In genomic region chr2:178587134-178587636, GRCm38 (mm10) we compare ENCODE assay signal across 25 mouse cellular contexts.
DNase-seq lines count a peak whose midpoint lies in the region; ATAC-seq lines count a peak whose summit lies in the region.
"Had no signal": no experiment of that assay in that cellular context is flagged by ENCODE, and none has a peak within 500 bp of the region (broad histone marks: within the 10 kb centered on the region; RNA-seq: fewer than 3 reads in every experiment).

No protein-coding gene starts in this region.

- peak overlapping the region; percentile 58; the same call in 1 of the 2 replicates for H3K27ac ChIP-seq in forebrain, embryonic 10.5 days
- no peak overlapping the region for H3K27ac ChIP-seq in forebrain, embryonic 15.5 days (replicated peaks)
- H3K27ac ChIP-seq in midbrain, embryonic 13.5 days, result no peak overlapping the region
- no peak overlapping the region for H3K27ac ChIP-seq in midbrain, embryonic 16.5 days (ENCODE audit: low read length)
- no peak overlapping the region for H3K27ac ChIP-seq in forebrain, embryonic 16.5 days (ENCODE audit: low read length)
- H3K27ac ChIP-seq: embryonic facial prominence, embryonic 12.5 days; embryonic facial prominence, embryonic 15.5 days; gastrocnemius, adult 2 months; hindbrain, embryonic 10.5 days; hindbrain, embryonic 13.5 days; intestine, embryonic 15.5 days had no signal

- WGBS in forebrain, embryonic 10.5 days, result 59% methylated on average over 7 of the region's 7 CpGs
- 16% methylated on average over 7 of the region's 7 CpGs for WGBS in forebrain, embryonic 15.5 days
- WGBS in midbrain, embryonic 13.5 days, result 54% methylated on average over 7 of the region's 7 CpGs
- WGBS in midbrain, embryonic 16.5 days, result 50% methylated on average over 7 of the region's 7 CpGs
- 10% methylated on average over 7 of the region's 7 CpGs for WGBS in forebrain, embryonic 16.5 days

- H3K9me3 ChIP-seq in forebrain, embryonic 10.5 days, result no peaks in the 10 kb centered on the region
- no peaks in the 10 kb centered on the region for H3K9me3 ChIP-seq in forebrain, embryonic 15.5 days
- H3K9me3 ChIP-seq in midbrain, embryonic 13.5 days, result no peaks in the 10 kb centered on the region
- no peaks in the 10 kb centered on the region for H3K9me3 ChIP-seq in midbrain, embryonic 16.5 days (replicated peaks; ENCODE audit: control insufficient read depth, low read length, poor library complexity, severe bottlenecking)
- H3K9me3 ChIP-seq in forebrain, embryonic 16.5 days (ENCODE audit: control insufficient read depth, low read length), result no peaks in the 10 kb centered on the region
- H3K9me3 ChIP-seq: embryonic facial prominence, embryonic 12.5 days; embryonic facial prominence, embryonic 15.5 days; hindbrain, embryonic 10.5 days; hindbrain, embryonic 13.5 days; intestine, embryonic 15.5 days had no signal

- H3K4me2 ChIP-seq in forebrain, embryonic 15.5 days (replicated peaks), result no peak overlapping the region
- H3K4me2 ChIP-seq in midbrain, embryonic 13.5 days (replicated peaks), result no peak overlapping the region
- no peak overlapping the region for H3K4me2 ChIP-seq in midbrain, embryonic 16.5 days (ENCODE audit: low read length)
- no peak overlapping the region for H3K4me2 ChIP-seq in forebrain, embryonic 16.5 days (ENCODE audit: low read length)
- H3K4me2 ChIP-seq: embryonic facial prominence, embryonic 12.5 days; embryonic facial prominence, embryonic 15.5 days; heart, embryonic 11.5 days; hindbrain, embryonic 13.5 days; intestine, embryonic 15.5 days had no signal

- no peaks in the 10 kb centered on the region for H3K27me3 ChIP-seq in forebrain, embryonic 10.5 days (ENCODE audit: poor library complexity, severe bottlenecking)
- no peaks in the 10 kb centered on the region for H3K27me3 ChIP-seq in forebrain, embryonic 15.5 days
- H3K27me3 ChIP-seq in midbrain, embryonic 13.5 days, result no peaks in the 10 kb centered on the region
- H3K27me3 ChIP-seq in midbrain, embryonic 16.5 days (ENCODE audit: control insufficient read depth, insufficient read depth, low read depth, low read length), result no peaks in the 10 kb centered on the region
- H3K27me3 ChIP-seq in forebrain, embryonic 16.5 days (replicated peaks; ENCODE audit: control insufficient read depth, insufficient read depth, low read length), result no peaks in the 10 kb centered on the region
- H3K27me3 ChIP-seq: embryonic facial prominence, embryonic 12.5 days; hindbrain, embryonic 13.5 days; intestine, embryonic 15.5 days had no signal

- no peaks in the 10 kb centered on the region for H3K36me3 ChIP-seq in forebrain, embryonic 10.5 days (replicated peaks)
- H3K36me3 ChIP-seq in forebrain, embryonic 15.5 days, result no peaks in the 10 kb centered on the region
- no peaks in the 10 kb centered on the region for H3K36me3 ChIP-seq in midbrain, embryonic 13.5 days
- H3K36me3 ChIP-seq in midbrain, embryonic 16.5 days (ENCODE audit: control insufficient read depth, insufficient read depth, low read length), result no peaks in the 10 kb centered on the region
- no peaks in the 10 kb centered on the region for H3K36me3 ChIP-seq in forebrain, embryonic 16.5 days (ENCODE audit: control insufficient read depth, insufficient read depth)
- H3K36me3 ChIP-seq: embryonic facial prominence, embryonic 12.5 days; embryonic facial prominence, embryonic 15.5 days; hindbrain, embryonic 10.5 days; hindbrain, embryonic 13.5 days; intestine, embryonic 15.5 days had no signal

- ATAC-seq in forebrain, embryonic 15.5 days (replicated peaks), result no peak; the same call in 1 of the 2 replicates
- ATAC-seq in midbrain, embryonic 13.5 days, result 0 out of 2 replicates have a peak, but pooled peaks have one; percentile 43
- ATAC-seq in midbrain, embryonic 16.5 days, result no peak
- peak; percentile 23; the same call in 1 of the 2 replicates for ATAC-seq in forebrain, embryonic 16.5 days
- no peak for ATAC-seq in erythroblast, adult 5-6 weeks (replicated peaks; ENCODE audit: low FRiP score, poor library complexity, severe bottlenecking)
- ATAC-seq: hindbrain, embryonic 16.5 days; intestine, embryonic 15.5 days; Patski had no signal

- no peak overlapping the region for H3K4me3 ChIP-seq in forebrain, embryonic 10.5 days
- H3K4me3 ChIP-seq in forebrain, embryonic 15.5 days, result no peak overlapping the region
- H3K4me3 ChIP-seq in midbrain, embryonic 13.5 days (replicated peaks), result no peak overlapping the region
- no peak overlapping the region for H3K4me3 ChIP-seq in midbrain, embryonic 16.5 days (ENCODE audit: low read depth, low read length)
- no peak overlapping the region for H3K4me3 ChIP-seq in forebrain, embryonic 16.5 days (replicated peaks; ENCODE audit: low read length)
- H3K4me3 ChIP-seq: embryonic facial prominence, embryonic 12.5 days; embryonic facial prominence, embryonic 15.5 days; erythroblast, embryonic 14.5 days; gastrocnemius, adult 2 months; hindbrain, embryonic 10.5 days; hindbrain, embryonic 13.5 days; intestine, embryonic 15.5 days had no signal

- peaks cover 24% of the 10 kb centered on the region for H3K4me1 ChIP-seq in forebrain, embryonic 10.5 days
- H3K4me1 ChIP-seq in forebrain, embryonic 15.5 days, result no peaks in the 10 kb centered on the region; the same call in 1 of the 2 replicates
- 0 out of 2 replicates have a peak, but pooled peaks cover 4% of the 10 kb centered on the region for H3K4me1 ChIP-seq in midbrain, embryonic 13.5 days (replicated peaks)
- H3K4me1 ChIP-seq in midbrain, embryonic 16.5 days (ENCODE audit: control insufficient read depth, insufficient read depth, low read length), result no peaks in the 10 kb centered on the region
- no peaks in the 10 kb centered on the region for H3K4me1 ChIP-seq in forebrain, embryonic 16.5 days (replicated peaks; ENCODE audit: control insufficient read depth, insufficient read depth, low read length)
- H3K4me1 ChIP-seq: embryonic facial prominence, embryonic 15.5 days; hindbrain, embryonic 13.5 days; intestine, embryonic 15.5 days had no signal

- H3K9ac ChIP-seq in forebrain, embryonic 15.5 days (replicated peaks), result no peak overlapping the region
- H3K9ac ChIP-seq in midbrain, embryonic 13.5 days (replicated peaks), result no peak overlapping the region
- no peak overlapping the region for H3K9ac ChIP-seq in midbrain, embryonic 16.5 days (ENCODE audit: low read depth, low read length)
- H3K9ac ChIP-seq in forebrain, embryonic 16.5 days (replicated peaks; ENCODE audit: low read depth, low read length), result no peak overlapping the region
- H3K9ac ChIP-seq: embryonic facial prominence, embryonic 12.5 days; embryonic facial prominence, embryonic 15.5 days; hindbrain, embryonic 13.5 days; intestine, embryonic 15.5 days had no signal

- no peak for DNase-seq in forebrain, embryonic 10.5 days (ENCODE audit: extremely low spot score, low spot score)
- DNase-seq: adrenal gland, postnatal 10 days; adrenal gland, postnatal 36 days; cerebellum, adult 11 months; cerebellum, adult 2 months; cerebellum, adult 9-11 months; cerebellum, postnatal 25 days; gastrocnemius, adult 2 months; gastrocnemius, postnatal 14 days; heart, adult 11 months; kidney, adult 11 months had no signal

Comparison
In these comparisons a context has a peak if more than half of its experiments do, and no peak if none do; other contexts are left out.
1. ATAC-seq: peak in midbrain, embryonic 13.5 days (single experiment) and forebrain, embryonic 16.5 days (single experiment); none in forebrain, embryonic 15.5 days (single experiment), midbrain, embryonic 16.5 days (single experiment) and erythroblast, adult 5-6 weeks (single experiment).